Mouse (Mus musculus) liver, postnatal 0 days (tissue): ENCODE results near the gene Cox15. TPM values are rescaled to one million over a fixed set of nuclear protein-coding genes. Genes with fewer than 3 reads are reported as not detected.

Source experiments
- ATAC-seq: fragments of 200-750 bp; cut with Nextera tagmentation; 2 replicates; pipeline ENCODE4 v1.8.0; 2017; ENCODE audit warnings: mild to moderate bottlenecking, moderate library complexity
- DNase-seq: peaks from one replicate; pipeline ENCODE4 v3.0.0-alpha.2; 2016
- H3K27ac ChIP-seq: fragments of 300-500 bp; sonication (generic); 2 replicates; pipeline ENCODE4 v1.5.1; 2014; ENCODE audit warnings: antibody characterized with exemption, moderate library complexity, mild to moderate bottlenecking, low read depth
- H3K27me3 ChIP-seq: fragments of 300-500 bp; sonication (generic); 2 replicates; pipeline ENCODE4 v1.6.1; 2014; ENCODE audit warnings: low read length, control low read depth, mixed read lengths; ENCODE audit not compliant: insufficient read depth
- H3K36me3 ChIP-seq: fragments of 300-500 bp; sonication (generic); replicated peaks from 2 replicates; pipeline ENCODE4 v1.6.1; 2014; ENCODE audit warnings: mild to moderate bottlenecking, control low read depth, low read length, moderate library complexity, mixed read lengths; ENCODE audit not compliant: insufficient read depth
- H3K4me1 ChIP-seq: fragments of 300-500 bp; sonication (generic); 2 replicates; pipeline ENCODE4 v1.6.1; 2014; ENCODE audit warnings: antibody characterized with exemption, mild to moderate bottlenecking, control low read depth; ENCODE audit not compliant: insufficient read depth
- H3K4me2 ChIP-seq: fragments of 300-500 bp; sonication (generic); 2 replicates; pipeline ENCODE4 v1.6.1; 2014; ENCODE audit warnings: low read depth, mild to moderate bottlenecking, low read length, moderate library complexity, mixed read lengths
- H3K4me3 ChIP-seq: fragments of 300-500 bp; sonication (generic); 2 replicates; pipeline ENCODE4 v1.5.1; 2014; ENCODE audit warnings: low read depth, low read length
- H3K9ac ChIP-seq: fragments of 300-500 bp; sonication (generic); replicated peaks from 2 replicates; pipeline ENCODE4 v1.6.1; 2014; ENCODE audit warnings: mild to moderate bottlenecking, moderate library complexity
- H3K9me3 ChIP-seq: fragments of 300-500 bp; sonication (generic); 2 replicates; pipeline ENCODE4 v1.6.1; 2016; ENCODE audit warnings: mild to moderate bottlenecking, control low read depth, low read length, mixed read lengths
- CTCF ChIP-seq: sonication (generic); IDR thresholded peaks from 2 replicates; pipeline ENCODE4 v1.5.1; 2016; ENCODE audit warnings: antibody characterized with exemption, low read depth
- EP300 ChIP-seq: IDR thresholded peaks from 2 replicates; pipeline ENCODE4 v1.6.1; 2016; ENCODE audit warnings: antibody characterized with exemption, low read depth, mild to moderate bottlenecking
- WGBS: fragments of 180-500 bp; shearing (Covaris S2); extraction: QIAGEN DNeasy Blood & Tissue Kit; methylation state at CpG from one replicate; pipeline ENCODE4 v1.1.7; 2014; ENCODE audit not compliant: insufficient replicate concordance; 5-methylcytosine and 5-hydroxymethylcytosine counted together
- polyA plus RNA-seq: library from polyadenylated mRNA; unstranded; fragments of >200 nt; fragmentation: Nextera tagmentation; extraction: Ambion mirVana; gene quantifications from 2 replicates; pipeline ENCODE4 v1.2.1, GENCODE M21; 2015

Gene Cox15
- polyA plus RNA-seq, 1 experiment from 2014 or later: 3.5 TPM

GRCm38 (mm10) chr19:43738409-43738808 is 14.4 kb downstream of the Cox15 start:
- H3K4me2 ChIP-seq: no peak overlapping the region
- H3K9me3 ChIP-seq: no peaks in the 10 kb centered on the region
- no peaks in the 10 kb centered on the region for H3K27me3 ChIP-seq
- TF ChIP-seq EP300 (no peak), CTCF (no peak)
- 93% methylated on average over 10 of the region's 10 CpGs for WGBS
- no peaks in the 10 kb centered on the region for H3K4me1 ChIP-seq
- DNase-seq (no peak), ATAC-seq (no peak)
- H3K9ac ChIP-seq: no peak overlapping the region
- H3K27ac ChIP-seq: no peak overlapping the region
- no peak overlapping the region for H3K4me3 ChIP-seq
- H3K36me3 ChIP-seq: peaks cover 77% of the 10 kb centered on the region

DNA sequence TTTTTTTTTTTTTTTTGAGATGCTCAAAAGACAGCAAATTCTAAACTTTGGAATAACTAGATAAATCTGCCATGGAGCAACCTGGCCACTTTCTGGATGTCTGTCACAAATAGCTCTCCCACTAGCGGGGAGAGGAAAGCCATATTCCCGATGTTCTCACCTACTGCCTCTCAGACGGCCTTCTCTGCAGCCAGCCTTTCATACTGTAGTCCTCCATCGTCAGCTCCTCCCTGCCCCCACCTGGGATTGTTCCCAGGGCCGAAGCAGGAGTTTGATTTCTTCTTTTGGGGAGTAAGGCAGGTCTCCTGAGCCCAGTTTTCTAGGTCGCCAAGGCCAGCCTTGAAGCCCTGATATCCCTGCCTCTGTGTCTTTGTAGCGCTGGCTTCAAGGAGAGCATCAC is 21.6 kb downstream of the Cox15 start:
- Histone ChIP-seq H3K27me3 (no peaks in the 10 kb centered on the region), H3K4me2 (no peak overlapping the region), H3K36me3 (peaks cover 36% of the 10 kb centered on the region), H3K9me3 (no peaks in the 10 kb centered on the region), H3K27ac (no peak overlapping the region), H3K4me1 (no peaks in the 10 kb centered on the region), H3K4me3 (no peak overlapping the region), H3K9ac (no peak overlapping the region)
- no peak for ATAC-seq
- WGBS: 75% methylated on average over 7 of the region's 7 CpGs
- TF ChIP-seq CTCF: no peak
- TF ChIP-seq EP300: no peak
- DNase-seq: no peak

GRCm38 (mm10) chr19:43730037-43730428 is 22.8 kb downstream of the Cox15 start:
- H3K9ac ChIP-seq: no peak overlapping the region
- WGBS: 65% methylated on average over 8 of the region's 8 CpGs
- peaks cover 28% of the 10 kb centered on the region for H3K36me3 ChIP-seq
- no peak overlapping the region for H3K4me3 ChIP-seq
- no peak for ATAC-seq
- no peak for TF ChIP-seq EP300
- no peak for TF ChIP-seq CTCF
- no peak overlapping the region for H3K27ac ChIP-seq
- H3K4me1 ChIP-seq: no peaks in the 10 kb centered on the region
- H3K27me3 ChIP-seq: no peaks in the 10 kb centered on the region
- DNase-seq: no peak
- peak overlapping the region; percentile 13; the same call in 1 of the 2 replicates for H3K4me2 ChIP-seq
- H3K9me3 ChIP-seq: no peaks in the 10 kb centered on the region

DNA sequence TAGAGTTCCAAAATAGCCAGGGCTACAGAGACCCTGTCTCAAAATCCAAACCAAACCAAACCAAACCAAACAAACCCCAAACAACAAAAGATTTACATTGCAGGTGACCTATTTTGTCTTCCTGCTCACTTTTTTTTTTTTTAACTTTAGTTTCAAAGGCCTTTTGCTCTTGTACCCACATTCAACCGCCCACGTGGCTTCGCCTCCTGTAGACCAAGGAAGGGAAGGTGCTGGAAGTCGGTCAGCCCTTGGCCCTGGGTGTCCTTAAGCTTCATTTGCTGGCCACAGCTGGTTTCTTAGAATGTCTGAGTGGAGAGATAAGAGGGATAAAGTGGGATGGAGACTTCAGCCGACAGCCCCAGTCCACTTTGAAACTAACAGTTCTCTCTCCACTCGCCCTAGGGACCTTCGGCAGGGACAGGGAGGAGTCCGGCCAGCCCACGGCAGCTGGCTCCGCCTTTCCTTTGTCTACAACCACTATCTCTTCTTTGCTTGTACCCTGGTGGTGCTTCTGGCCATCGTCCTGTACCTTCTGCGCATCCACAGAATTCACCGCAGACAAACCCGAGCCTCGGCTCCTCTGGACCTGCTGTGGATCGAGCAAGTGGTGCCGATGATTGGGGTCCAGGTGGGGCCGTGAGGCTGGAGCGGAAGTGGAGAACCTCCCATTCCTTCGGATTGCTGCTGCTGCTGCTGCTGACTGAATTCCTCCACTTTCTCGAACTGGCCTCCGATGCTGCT is 23.3 kb downstream of the Cox15 start:
- no peak for DNase-seq
- no peaks in the 10 kb centered on the region for H3K4me1 ChIP-seq
- H3K27me3 ChIP-seq: no peaks in the 10 kb centered on the region
- 66% methylated on average over 22 of the region's 22 CpGs for WGBS
- H3K9ac ChIP-seq: no peak overlapping the region
- TF ChIP-seq EP300: no peak
- no peak for TF ChIP-seq CTCF
- H3K4me3 ChIP-seq: no peak overlapping the region
- no peak overlapping the region for H3K27ac ChIP-seq
- peak overlapping the region; percentile 13 for H3K4me2 ChIP-seq
- H3K36me3 ChIP-seq: peaks cover 24% of the 10 kb centered on the region
- H3K9me3 ChIP-seq: no peaks in the 10 kb centered on the region
- no peak for ATAC-seq

DNA sequence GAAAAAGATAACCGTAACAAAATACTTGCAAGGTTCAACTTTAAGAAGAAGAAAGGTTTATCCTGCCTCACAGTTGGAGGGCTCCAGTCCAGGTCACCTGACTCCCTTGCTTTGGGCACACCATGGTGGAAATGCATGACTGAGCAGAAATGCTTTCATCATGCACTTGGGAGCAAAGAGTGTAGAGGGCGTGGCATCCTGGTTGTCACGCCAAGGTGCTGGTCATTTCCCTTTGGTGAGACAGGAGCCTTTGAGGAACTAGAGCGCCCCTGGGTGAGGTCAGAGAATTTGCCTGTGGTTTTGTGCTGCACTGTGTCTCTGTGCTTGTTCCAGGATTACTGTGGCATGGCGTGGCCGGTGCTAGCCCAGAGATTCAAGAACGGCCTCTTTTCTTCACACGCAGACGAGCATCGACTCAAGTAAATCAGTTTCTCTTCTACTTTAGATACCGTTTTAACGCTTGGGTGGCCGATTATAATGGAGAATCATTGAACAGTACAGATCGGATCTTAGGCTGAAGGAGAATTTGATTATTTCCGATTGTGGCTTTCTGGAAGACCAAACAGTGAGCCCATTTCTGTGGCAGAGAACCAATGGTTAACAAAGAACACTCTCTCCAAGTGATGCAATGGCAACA is 26.2 kb downstream of the Cox15 start:
- Histone ChIP-seq H3K27me3 (no peaks in the 10 kb centered on the region), H3K27ac (no peak overlapping the region), H3K9ac (no peak overlapping the region), H3K4me3 (no peak overlapping the region), H3K4me1 (peaks cover 2% of the 10 kb centered on the region; the same call in 1 of the 2 replicates), H3K9me3 (no peaks in the 10 kb centered on the region), H3K36me3 (peaks cover 25% of the 10 kb centered on the region), H3K4me2 (no peak overlapping the region)
- 0 out of 2 replicates have a peak, but pooled peaks have one; percentile 23 for ATAC-seq
- DNase-seq: peak; percentile 33
- no peak for TF ChIP-seq EP300
- TF ChIP-seq CTCF: peak; percentile 6; the same call in 1 of the 2 replicates
- WGBS: 76% methylated on average over 15 of the region's 15 CpGs

- WGBS: 86% methylated on average over 7 of the region's 7 CpGs
- no peaks in the 10 kb centered on the region for H3K9me3 ChIP-seq
- H3K27ac ChIP-seq: no peak overlapping the region
- no peak overlapping the region for H3K9ac ChIP-seq
- H3K4me3 ChIP-seq: no peak overlapping the region
- H3K4me1 ChIP-seq: peaks cover 2% of the 10 kb centered on the region; the same call in 1 of the 2 replicates
- no peaks in the 10 kb centered on the region for H3K27me3 ChIP-seq
- H3K36me3 ChIP-seq: peaks cover 34% of the 10 kb centered on the region
- H3K4me2 ChIP-seq: no peak overlapping the region
- no peak for DNase-seq
- TF ChIP-seq EP300: no peak
- TF ChIP-seq CTCF: no peak
- no peak for ATAC-seq
Observed at GRCm38 (mm10) chr19:43724821-43725220, 28.0 kb downstream of the Cox15 start.
